Mouse (Mus musculus) forelimb bud, embryonic 11.5 days (tissue): ENCODE results near the gene Mt1.
A peak's percentile ranks its signal among the peaks of the same experiment; 100 is the strongest.
"Not testable (repeated sequence)": the region's sequence is repeated elsewhere in the genome, so short reads cannot be mapped to it uniquely, and the experiment has no call there.

ENCODE experiments used
- DNase-seq: peaks from one replicate; pipeline ENCODE4 v3.0.0-alpha.2; 2012; ENCODE audit warnings: low read depth, low spot score

Gene Mt1

DNA sequence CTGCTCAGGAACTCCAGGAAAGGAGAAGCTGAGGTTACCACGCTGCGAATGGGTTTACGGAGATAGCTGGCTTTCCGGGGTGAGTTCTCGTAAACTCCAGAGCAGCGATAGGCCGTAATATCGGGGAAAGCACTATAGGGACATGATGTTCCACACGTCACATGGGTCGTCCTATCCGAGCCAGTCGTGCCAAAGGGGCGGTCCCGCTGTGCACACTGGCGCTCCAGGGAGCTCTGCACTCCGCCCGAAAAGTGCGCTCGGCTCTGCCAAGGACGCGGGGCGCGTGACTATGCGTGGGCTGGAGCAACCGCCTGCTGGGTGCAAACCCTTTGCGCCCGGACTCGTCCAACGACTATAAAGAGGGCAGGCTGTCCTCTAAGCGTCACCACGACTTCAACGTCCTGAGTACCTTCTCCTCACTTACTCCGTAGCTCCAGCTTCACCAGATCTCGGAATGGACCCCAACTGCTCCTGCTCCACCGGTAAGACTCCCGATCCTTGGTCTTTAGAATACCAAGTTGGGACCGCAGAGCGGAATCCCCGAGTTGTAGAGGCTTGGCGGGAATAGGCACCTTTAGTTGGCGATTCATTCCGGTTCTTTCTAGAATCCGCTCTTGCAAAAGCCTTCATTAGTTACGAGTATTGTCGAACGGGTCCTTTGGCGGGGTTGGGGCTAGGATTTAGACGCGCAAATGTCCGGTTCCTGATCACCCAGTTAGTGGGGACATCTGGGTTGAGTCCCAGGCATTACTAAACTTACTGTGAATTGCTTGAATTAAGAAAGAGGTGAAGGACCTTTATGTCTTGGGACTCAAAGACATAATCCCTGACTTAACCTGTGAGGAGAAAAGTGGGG lies at the start of gene Mt1:
TSS of gene Mt1 (plus strand) at position 226 of the 856 bp plus-strand sequence.
- peak; percentile 66 for DNase-seq

DNA sequence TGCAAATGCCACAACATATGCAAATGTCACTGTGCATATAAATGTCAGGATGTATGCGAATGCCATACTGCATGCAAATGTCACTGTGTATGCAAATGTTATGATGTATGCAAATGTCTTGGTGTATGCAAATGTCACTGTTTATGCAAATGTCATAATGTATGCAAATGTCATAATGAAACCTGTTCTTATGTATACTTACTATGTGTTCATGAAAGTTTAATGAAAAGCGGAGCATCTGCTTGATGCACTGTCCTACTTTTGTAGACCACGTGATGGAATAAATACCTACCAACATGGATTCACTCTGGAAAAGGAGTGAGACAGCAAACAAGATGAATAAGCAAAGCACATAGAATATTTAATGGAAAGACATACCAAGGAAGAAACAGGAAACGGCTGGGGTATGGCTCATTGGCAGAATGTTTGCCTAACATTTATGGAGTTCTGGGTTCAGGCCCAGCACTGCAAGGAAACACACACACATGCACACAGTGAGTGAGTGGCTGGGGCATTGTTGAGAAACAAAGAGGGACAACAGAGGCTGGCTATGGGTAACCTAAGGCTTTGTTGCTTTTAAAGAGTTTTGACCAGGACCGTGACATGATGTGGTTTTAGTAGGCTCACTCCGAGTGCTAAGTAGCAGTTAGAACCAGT lies 49.6 kb upstream of the Mt1 start:
- DNase-seq, result no peak

DNA sequence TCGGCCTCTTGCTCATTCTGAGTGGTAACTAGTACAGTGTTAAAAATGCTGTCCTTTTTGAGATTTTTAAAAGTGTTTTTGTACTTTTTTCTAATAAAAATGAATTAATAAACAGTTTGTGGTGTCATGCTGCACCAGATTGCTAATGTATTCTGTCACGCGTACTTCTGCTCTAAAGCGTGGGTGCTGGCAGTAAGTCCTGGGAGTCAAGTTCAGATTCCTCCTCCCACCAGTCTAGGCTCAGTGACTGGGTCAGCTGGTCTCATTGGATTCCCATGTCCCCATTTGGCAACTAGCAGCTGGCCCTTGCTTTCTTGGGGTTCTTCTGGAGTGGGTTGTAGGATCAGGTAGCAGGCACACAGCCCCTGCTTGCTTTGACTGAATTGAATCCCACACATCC lies 48.8 kb upstream of the Mt1 start:
- no peak for DNase-seq

DNA sequence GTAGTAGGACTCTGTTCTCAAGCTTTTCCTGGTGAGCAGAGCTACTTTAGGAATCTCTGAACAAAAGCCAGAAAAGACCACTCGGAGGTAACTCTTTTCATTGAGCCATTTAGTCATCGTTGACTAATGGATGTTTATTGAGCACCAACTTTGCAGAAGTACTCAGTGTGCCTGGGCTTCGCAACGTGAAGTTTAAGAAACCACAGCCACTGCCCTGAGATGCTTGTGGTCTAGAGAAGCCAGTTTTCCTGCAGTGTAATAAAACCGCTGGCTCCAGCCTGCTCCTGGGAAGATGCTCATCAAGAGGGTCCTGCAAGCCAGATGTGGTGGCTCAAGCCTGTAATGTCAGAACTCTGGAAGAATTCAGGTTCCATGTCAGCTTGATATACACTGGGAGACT lies 46.8 kb upstream of the Mt1 start:
- DNase-seq, result no peak

DNA sequence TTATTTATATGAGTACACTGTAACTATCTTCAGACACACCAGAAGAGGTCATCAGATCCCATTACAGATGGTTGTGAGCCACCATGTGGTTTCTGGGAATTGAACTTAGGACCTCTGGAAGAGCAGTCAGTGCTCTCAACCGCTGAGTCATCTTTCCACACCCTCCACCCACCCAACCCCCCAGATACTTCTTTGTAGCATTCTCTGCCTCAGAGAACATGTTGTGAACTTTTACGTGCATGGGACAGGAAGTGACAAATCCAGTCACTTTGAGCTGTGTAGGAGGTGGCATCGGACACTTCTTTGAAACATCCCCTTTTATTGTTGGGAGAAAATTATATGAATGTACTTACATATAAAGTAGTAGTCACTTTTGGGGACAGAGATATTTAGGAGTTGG lies 44.3 kb upstream of the Mt1 start:
- not testable (repeated sequence) for DNase-seq

DNA sequence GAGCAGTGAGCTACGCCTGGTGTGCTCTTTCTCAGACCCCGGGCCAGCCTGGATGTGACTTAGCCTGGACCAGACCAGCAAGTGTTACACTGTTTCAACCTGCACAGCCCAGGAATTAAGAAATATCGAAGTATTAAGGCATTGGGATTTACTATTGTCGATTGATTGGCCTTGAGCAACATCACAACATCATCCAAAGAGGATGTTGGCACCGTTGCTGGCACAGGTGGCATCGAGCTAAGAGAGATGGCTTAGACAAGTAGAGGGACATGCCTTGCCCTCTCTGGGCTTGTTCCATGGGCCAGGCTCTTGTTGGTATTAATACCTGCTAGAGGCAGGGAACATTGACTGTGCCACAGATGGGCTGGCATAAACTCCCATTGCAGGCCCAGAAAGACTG lies 43.3 kb upstream of the Mt1 start:
- DNase-seq, result no peak

DNA sequence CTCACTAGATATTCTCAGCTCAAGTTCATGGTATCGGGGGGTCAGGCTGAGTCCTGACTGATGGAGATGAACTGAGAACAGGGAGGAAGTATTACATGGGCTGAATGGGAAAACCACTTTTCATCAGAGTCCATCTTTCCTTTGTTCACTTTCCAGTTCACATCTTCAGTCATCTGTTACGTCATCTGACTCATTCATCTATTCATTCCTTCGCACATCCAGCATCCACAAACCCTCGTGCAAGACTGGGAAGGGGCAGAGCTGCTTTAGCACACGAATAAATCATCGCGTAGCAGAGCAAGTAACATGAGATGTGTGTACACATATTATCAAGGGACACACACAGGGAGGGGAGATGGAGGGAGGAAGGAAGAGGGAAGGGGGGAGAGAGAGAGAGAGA lies 42.7 kb upstream of the Mt1 start:
- DNase-seq, result no peak

DNA sequence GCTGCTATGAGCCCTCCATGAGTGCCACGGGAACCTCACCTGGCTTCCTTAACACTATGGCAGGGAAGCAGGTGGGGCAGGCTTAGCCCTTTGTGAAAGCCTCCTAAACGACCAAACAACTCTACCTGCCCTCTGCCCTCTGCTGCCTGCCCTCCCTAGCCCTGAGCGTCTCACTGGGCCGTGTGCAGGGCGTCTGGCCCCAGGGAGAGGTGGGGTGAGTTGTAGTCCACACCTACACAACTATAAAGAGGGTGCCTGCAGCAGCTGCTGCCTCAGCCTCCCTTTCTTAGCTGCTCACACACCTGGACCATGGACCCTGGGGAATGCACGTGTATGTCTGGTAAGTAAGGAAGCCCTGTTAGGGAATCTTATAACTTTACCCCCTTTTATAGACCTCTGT lies 41.9 kb upstream of the Mt1 start, which contains the start of gene Mt4:
TSS of gene Mt4 (plus strand) at position 265 of the 400 bp plus-strand sequence.
- DNase-seq, result no peak

DNA sequence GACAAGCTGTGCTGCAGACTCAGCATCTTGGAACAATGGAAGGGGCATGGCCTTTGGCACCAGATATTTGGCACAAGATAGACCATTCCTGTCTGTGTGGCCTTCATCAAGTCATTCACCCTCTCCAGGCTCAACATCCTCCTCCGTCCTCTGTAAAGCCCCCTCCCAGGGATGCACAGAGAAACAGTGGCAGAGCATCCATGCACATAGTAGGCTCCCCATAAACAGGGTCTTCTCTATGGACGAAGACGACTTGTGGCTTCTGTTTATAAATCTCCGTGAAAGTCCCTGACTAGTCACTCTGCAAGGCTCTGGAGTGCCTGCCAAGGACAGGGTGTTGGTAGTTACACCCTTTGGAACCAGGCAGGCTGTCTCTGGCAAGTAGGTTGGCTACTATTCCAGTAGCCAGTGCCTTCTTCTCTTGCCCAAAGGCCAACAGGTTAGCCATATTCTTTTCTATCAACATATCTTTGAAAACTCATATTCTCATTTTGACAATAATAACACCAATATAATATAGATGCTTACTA lies 38.6 kb upstream of the Mt1 start:
- no peak for DNase-seq

DNA sequence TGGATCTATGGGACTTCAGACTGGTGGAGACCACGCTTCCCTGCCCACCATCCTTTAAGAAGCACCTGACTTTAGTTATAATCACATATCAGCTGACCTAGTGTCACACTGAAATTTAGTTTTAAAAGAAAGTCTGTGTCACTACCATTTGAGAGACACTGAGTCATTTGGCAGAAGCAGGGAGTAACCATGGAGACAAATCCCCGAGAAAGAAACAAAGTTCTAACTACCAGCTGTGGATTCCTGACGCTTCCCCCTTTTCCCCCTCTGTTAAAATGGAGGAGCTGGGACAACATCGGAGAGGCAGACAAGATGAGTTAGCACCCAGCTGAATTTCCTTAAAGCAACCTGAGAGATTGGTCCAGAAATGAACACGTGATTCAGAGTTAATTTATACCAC lies 30.6 kb upstream of the Mt1 start:
- no peak for DNase-seq

DNA sequence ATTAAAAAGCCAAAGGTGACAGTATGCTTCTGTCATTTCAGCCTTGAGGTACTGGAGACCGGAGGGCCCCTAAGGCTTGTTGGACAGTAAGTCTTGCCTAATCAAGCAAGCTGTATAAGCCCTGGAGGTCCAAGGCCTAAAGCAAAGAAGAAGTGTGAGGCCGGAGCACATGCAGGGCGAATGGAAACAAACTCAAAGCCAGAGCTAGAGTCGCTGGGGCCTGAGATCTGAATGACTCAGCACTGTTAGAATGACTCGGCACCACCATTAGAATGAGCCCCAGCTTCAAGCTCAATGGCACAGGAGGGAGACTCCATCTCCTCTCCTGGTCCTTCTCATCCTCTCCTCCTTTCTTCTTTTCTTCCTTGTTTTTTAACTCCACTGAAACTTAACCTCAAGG lies 28.0 kb upstream of the Mt1 start:
- no peak for DNase-seq

DNA sequence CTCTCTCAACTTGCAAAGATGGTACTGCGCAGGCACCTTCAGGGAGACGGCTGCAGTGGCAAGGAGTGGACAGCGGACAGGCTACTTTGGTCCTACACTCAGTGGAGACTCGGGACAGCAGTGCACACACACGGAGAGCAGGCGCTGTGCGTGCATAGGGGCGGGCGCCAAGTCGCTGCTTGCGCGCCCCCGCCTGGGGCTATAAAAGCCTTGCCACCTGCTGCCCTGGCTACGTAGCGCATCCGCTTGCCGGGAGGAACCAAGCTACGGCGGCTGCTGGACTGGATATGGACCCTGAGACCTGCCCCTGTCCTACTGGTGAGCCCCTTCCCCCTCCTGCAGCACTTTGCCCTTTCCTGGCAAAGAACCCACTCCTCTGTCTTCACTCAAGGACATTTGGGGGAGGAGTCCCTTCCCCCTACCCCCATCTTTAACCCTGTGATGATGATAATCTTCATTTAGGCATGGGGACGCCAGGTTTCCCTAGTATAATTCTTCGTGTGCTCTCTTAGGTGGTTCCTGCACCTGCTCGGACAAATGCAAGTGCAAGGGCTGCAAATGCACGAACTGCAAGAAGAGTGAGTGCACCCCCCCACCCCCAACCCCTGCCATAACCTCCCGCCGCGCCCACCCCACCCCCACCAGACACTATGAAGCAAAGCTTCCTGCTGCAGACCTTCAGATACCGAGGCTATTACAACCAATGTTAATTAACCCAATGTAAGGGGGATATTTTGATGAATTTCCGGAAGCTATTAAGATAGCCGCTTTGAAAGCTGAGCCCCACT lies 26.2 kb upstream of the Mt1 start, which contains the start of gene Mt3:
TSS of gene Mt3 (plus strand) at position 95 of the 788 bp plus-strand sequence.
- DNase-seq, result peak; percentile 43

DNA sequence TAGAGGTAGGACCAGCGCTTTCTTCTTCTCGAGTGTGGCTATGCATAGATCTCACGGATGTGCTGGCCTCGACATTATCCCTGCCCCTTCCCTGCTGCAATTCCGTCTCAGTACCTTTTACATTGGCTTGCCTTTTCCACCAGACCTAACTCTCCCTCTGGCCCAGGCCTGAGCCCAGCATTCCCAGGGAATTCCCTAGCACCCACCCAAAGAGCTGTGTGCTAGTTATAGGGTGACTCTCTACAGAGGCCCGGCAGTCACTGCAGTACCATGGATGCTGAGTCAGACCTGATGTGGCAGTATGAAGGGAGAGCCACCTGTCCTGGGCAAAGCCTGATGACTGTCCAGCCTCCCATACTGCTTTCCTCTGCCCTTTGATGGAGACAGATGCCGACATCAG lies 25.4 kb upstream of the Mt1 start:
- DNase-seq, result no peak

DNA sequence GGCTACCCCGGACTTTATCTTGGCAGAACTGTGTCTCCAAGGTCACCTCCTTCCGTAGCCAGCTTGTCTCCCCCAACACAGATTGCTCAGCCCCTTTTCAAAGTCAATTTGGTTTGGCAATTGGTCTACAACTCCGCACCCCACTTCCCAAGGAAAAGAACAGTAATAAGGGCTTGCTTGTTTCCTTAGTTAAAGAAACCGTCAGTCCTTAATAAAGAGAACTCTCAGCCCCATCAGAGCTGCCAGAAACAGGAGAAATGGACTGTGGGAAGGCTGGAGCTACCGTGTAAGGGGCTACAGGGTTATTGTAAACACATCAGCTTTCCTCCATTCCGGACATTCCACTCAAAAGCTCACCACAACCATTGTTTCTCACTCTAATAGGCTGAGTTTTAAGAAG lies 24.3 kb upstream of the Mt1 start:
- DNase-seq, result no peak

DNA sequence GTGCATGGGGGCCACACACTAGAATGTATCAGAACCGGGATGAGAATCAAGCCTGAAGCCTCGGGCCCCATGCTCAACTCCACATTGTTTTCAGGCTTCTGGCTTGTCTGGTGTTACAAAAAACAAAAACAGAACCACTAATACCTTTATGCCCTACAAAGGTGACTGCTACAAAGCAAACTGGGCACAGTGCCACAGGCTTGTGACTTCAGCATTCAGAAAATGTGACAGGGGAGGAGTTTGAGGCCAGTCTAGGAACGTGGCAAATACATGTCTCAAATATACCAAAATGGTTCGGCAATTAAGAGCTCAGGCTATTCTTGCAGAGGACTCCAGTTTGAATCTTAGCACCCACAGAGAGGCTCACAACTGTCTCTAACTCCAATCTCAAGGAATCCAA lies 22.8 kb upstream of the Mt1 start:
- no peak for DNase-seq

DNA sequence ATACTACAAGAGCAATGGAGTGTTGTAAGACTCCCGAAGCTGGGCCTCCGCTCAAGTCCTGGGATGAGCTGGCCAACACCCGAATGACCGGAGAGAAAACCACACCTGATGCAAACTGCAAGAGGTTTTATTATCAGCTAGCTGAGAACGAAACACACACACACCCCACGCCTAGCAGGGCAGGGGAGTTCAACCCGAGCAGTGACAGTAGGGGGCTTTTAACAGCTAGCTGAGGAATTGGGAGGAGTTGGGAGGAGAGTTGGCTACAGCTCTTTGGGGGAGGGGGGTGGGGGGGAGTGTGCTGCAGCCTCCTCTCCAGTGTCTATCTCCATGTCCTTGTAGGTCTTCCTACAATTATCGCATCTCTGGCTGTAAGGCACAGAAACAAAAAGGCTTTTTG lies 13.1 kb upstream of the Mt1 start:
- DNase-seq, result not testable (repeated sequence)

DNA sequence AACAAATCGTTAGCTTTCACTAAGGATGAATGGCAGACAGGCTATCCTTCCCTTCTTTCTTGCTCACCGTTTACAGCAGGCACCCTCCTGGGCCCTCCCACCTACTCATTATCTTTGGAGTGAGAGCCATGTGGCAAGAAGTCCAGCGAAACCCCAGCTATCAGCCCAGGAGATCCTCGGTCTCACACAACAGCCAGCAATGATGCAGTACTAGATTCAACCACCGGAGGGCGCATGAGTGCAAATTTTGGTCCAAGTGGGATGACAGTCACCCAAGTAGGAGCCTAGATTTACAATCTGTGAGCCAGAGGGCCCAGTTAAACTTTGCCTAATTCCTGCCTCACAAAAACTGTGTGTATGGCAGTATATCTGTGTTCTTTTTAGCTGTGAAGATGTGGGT lies 11.6 kb upstream of the Mt1 start:
- peak; percentile 85 for DNase-seq

DNA sequence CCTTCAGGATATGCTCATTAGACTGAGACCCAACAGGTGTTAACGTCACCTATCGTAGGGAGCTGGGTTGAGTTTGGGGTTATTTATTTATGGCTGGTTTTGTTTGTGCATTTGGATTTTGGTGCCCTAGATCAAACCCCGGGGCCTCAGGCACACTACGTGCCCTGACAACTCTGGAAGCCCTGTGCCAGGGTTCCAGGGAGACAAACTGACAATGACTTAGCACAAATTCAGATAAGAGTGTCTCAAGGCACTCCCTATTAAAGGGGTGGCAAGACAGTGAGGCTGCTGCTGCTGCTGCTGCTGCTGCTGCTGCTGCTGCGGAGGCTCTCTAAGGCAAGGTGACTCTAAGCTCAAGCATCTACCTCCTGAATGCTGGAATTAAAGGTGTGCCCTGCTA lies 9.3 kb upstream of the Mt1 start:
- no peak for DNase-seq

DNA sequence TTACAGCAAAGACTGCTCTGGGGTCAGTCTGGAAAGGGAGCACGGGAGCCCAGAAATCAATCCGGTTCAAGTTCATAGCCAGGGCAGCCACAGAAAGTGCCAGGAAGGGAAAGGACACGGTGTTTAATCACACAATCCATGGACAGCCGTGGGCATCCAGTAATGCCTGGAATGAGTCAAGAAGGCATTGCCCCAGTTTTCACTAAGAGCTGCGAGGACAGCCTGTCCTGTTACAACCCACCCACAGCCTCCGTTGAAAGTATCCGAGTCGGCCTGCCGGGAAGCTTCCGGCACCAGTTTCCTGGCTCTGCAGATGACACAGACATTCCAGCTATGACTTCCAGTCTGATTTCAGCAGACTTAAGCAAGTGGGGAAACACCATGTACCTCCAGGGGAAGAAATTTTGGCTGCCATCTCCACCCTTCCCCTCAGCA lies 7.5 kb upstream of the Mt1 start:
- DNase-seq, result no peak

DNA sequence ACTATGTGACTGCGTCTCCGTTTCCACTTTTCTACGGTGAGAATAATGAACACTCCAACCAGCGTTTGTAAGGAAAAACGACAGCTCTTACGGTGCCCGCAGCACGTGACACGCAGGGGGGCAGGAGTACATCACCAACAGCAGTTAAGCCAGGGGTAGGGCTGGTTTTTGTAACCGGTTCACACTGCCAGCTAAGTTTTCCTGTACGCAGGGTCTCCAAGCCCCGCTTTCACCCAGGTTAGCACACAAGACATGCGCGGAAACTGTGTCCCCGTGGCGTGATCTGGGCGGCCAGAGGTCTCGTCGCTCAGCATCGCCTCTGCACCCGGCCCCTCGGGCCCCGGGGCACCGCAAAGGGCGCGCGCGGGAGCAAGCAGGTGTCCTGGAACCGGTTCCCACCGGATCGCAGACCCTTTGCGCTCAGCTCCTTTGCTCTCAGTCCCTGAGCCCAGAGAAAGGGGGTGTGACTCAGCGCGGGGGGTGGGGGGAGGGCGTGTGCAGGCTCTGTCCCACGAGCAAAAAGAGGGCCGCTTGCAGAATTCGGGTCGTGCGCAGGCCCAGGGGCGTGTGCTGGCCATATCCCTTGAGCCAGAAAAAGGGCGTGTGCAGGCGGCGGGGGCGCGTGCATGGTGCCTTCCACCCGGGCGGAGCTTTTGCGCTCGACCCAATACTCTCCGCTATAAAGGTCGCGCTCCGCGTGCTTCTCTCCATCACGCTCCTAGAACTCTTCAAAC lies 6.6 kb upstream of the Mt1 start, which contains the start of gene Mt2:
TSS of gene Mt2 (plus strand) at position 590 of the 734 bp plus-strand sequence.
- no peak for DNase-seq
